Mouse (Mus musculus) midbrain, postnatal 0 days (tissue): Measurements from ENCODE around the gene Adgrg5. TPM values are rescaled to one million over a fixed set of nuclear protein-coding genes. Genes with fewer than 3 reads are reported as not detected.

ENCODE experiments used
- ATAC-seq: fragments of 200-750 bp; cut with Nextera tagmentation; 2 replicates; pipeline ENCODE4 v1.8.0; 2017; ENCODE audit warnings: moderate number of reproducible peaks, mild to moderate bottlenecking, moderate TSS enrichment, moderate library complexity; ENCODE audit not compliant: low FRiP score
- DNase-seq: peaks from one replicate; pipeline ENCODE4 v3.0.0-alpha.2; 2015; ENCODE audit warnings: low spot score
- H3K27ac ChIP-seq: fragments of 300-500 bp; sonication (generic); 2 replicates; pipeline ENCODE4 v1.5.1; 2014; ENCODE audit warnings: low read depth, mild to moderate bottlenecking, low read length, mixed read lengths
- H3K27me3 ChIP-seq: fragments of 300-500 bp; sonication (generic); 2 replicates; pipeline ENCODE4 v1.6.1; 2014; ENCODE audit warnings: low read length, control low read depth, mixed read lengths; ENCODE audit not compliant: insufficient read depth
- H3K36me3 ChIP-seq: fragments of 300-500 bp; sonication (generic); 2 replicates; pipeline ENCODE4 v1.6.1; 2014; ENCODE audit warnings: low read length, control low read depth, mixed read lengths; ENCODE audit not compliant: insufficient read depth
- H3K4me1 ChIP-seq: fragments of 300-500 bp; sonication (generic); 2 replicates; pipeline ENCODE4 v1.6.1; 2014; ENCODE audit warnings: mild to moderate bottlenecking, control low read depth, antibody characterized with exemption, low read length, mixed read lengths; ENCODE audit not compliant: insufficient read depth
- H3K4me2 ChIP-seq: fragments of 300-500 bp; sonication (generic); 2 replicates; pipeline ENCODE4 v1.6.1; 2014; ENCODE audit warnings: low read depth, mild to moderate bottlenecking, low read length, mixed read lengths; ENCODE audit not compliant: poor library complexity, severe bottlenecking
- H3K4me3 ChIP-seq: fragments of 300-500 bp; sonication (generic); 2 replicates; pipeline ENCODE4 v1.5.1; 2014; ENCODE audit warnings: low read depth, mild to moderate bottlenecking, low read length, moderate library complexity
- H3K9ac ChIP-seq: fragments of 300-500 bp; sonication (generic); replicated peaks from 2 replicates; pipeline ENCODE4 v1.6.1; 2014; ENCODE audit warnings: mild to moderate bottlenecking, low read length, moderate library complexity, mixed read lengths; ENCODE audit not compliant: poor library complexity, severe bottlenecking
- H3K9me3 ChIP-seq: fragments of 300-500 bp; sonication (generic); 2 replicates; pipeline ENCODE4 v1.6.1; 2016; ENCODE audit warnings: low read length, control low read depth
- CTCF ChIP-seq: IDR thresholded peaks from 2 replicates; pipeline ENCODE4 v1.5.1; 2016; ENCODE audit warnings: antibody characterized with exemption, mild to moderate bottlenecking
- WGBS: fragments of 180-500 bp; shearing (Covaris S2); extraction: QIAGEN DNeasy Blood & Tissue Kit; methylation state at CpG from one replicate; pipeline ENCODE4 v1.1.7; 2014; 5-methylcytosine and 5-hydroxymethylcytosine counted together
- polyA plus RNA-seq: library from polyadenylated mRNA; unstranded; fragments of >200 nt; fragmentation: Nextera tagmentation; extraction: Ambion mirVana; gene quantifications from 2 replicates; pipeline ENCODE4 v1.2.1, GENCODE M21; 2015
- total RNA-seq: library from RNA; depleted of rRNA; stranded (reverse); fragments of >200 nt; gene quantifications from 2 replicates; pipeline ENCODE4 v1.2.3, GENCODE M21; 2014

The Adgrg5 gene
- total and polyA plus RNA-seq, 2 experiments from 2014 or later = 0.17 TPM; not detected in 1

GRCm38 (mm10) chr8:94914701-94915101, 8.8 kb upstream of the Adgrg5 start:
- no peak overlapping the region for H3K27ac ChIP-seq
- H3K4me2 ChIP-seq = no peak overlapping the region
- no peaks in the 10 kb centered on the region for H3K9me3 ChIP-seq
- 45% methylated on average over 3 of the region's 3 CpGs for WGBS
- no peaks in the 10 kb centered on the region for H3K36me3 ChIP-seq
- peaks cover 40% of the 10 kb centered on the region for H3K27me3 ChIP-seq
- DNase-seq (peak; percentile 77), ATAC-seq (no peak)
- no peak for TF ChIP-seq CTCF
- no peak overlapping the region for H3K9ac ChIP-seq
- no peak overlapping the region for H3K4me3 ChIP-seq
- H3K4me1 ChIP-seq = peaks cover 8% of the 10 kb centered on the region

DNA sequence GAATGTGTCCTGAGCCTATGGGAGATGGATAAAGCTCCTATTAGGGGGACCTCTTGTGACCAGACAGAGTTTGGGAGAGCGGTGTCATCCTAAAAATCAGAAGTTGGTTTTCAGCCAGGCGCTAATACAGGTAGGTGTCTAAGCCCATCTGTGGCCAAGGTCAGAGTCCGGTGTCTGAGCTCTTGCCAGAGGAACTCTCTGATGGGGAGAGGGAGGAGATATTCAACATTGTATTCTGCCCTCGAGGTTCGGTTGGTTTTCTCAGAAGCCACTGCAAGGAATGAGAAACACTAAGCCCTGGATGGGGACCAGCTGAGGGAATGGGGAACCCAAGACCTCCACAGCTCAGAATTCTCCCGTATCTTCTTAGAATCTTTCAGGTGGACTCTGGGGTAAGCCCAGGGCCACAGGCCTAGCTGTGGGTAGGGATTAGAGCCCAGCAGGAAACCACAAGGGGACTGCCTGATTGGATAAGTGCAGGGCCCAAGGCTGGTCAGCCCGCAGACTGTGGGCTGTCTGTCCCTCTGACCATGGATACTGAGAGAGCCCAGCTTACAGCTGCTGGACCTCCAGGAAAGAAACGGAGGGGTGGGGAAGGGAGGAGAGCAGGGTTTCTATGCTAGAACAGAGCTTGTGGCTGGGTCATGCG, 7.1 kb upstream of the Adgrg5 start:
- Histone ChIP-seq H3K36me3 (no peaks in the 10 kb centered on the region), H3K4me1 (peaks cover 8% of the 10 kb centered on the region), H3K27ac (no peak overlapping the region), H3K9ac (no peak overlapping the region), H3K4me3 (peak overlapping the region; percentile 53; the same call in 1 of the 2 replicates), H3K4me2 (peak overlapping the region; percentile 80; the same call in 1 of the 2 replicates), H3K27me3 (peaks cover 40% of the 10 kb centered on the region), H3K9me3 (no peaks in the 10 kb centered on the region)
- no peak for DNase-seq
- 47% methylated on average over 9 of the region's 9 CpGs for WGBS
- no peak for TF ChIP-seq CTCF
- no peak for ATAC-seq

DNA sequence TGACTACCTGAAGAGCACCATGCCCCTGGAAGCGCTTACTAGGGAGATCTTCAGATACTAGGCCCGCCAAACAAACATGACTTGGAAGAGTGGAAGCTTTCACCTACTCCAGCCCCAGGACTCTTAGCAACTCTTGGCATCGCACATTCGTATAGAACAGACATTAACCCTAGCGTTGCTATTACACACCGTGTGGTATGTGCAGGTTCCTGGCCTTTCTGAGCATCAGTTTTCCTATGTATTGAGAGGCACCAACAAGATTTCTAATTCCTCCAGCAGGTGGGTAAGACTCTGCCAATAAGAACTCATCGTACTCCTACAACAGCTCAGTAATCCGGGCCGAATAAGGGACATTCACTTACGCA, 6.6 kb upstream of the Adgrg5 start:
- Histone ChIP-seq H3K9ac (peak overlapping the region; percentile 48; the same call in 1 of the 2 replicates), H3K27ac (no peak overlapping the region), H3K9me3 (no peaks in the 10 kb centered on the region), H3K27me3 (peaks cover 40% of the 10 kb centered on the region), H3K36me3 (no peaks in the 10 kb centered on the region), H3K4me2 (peak overlapping the region; percentile 80), H3K4me1 (peaks cover 8% of the 10 kb centered on the region), H3K4me3 (peak overlapping the region; percentile 53)
- DNase-seq (no peak), ATAC-seq (no peak)
- WGBS = 8% methylated on average over 10 of the region's 10 CpGs
- no peak for TF ChIP-seq CTCF

- no peak overlapping the region for H3K27ac ChIP-seq
- H3K36me3 ChIP-seq = no peaks in the 10 kb centered on the region
- 1% methylated on average over 23 of the region's 27 CpGs for WGBS
- H3K4me2 ChIP-seq = peak overlapping the region; percentile 80
- H3K4me3 ChIP-seq = peak overlapping the region; percentile 53
- ATAC-seq = peak; percentile 93
- TF ChIP-seq CTCF = peak; percentile 70
- no peaks in the 10 kb centered on the region for H3K9me3 ChIP-seq
- DNase-seq = peak; percentile 92
- H3K4me1 ChIP-seq = peaks cover 8% of the 10 kb centered on the region
- H3K27me3 ChIP-seq = peaks cover 38% of the 10 kb centered on the region
- peak overlapping the region; percentile 48 for H3K9ac ChIP-seq
Observed at GRCm38 (mm10) chr8:94917352-94917751, 6.1 kb upstream of the Adgrg5 start.

- ATAC-seq = no peak
- TF ChIP-seq CTCF = no peak
- DNase-seq = no peak
- peak within 1 kb of the TSS; percentile 80 for H3K4me2 ChIP-seq
- no peaks in the 10 kb centered on the region for H3K36me3 ChIP-seq
- no peak within 1 kb of the TSS for H3K27ac ChIP-seq
- H3K4me3 ChIP-seq = peak within 1 kb of the TSS; percentile 53
- 3% methylated on average over 38 of the region's 51 CpGs for WGBS
- peaks cover 33% of the 10 kb centered on the region for H3K27me3 ChIP-seq
- no peaks in the 10 kb centered on the region for H3K9me3 ChIP-seq
- H3K9ac ChIP-seq = peak within 1 kb of the TSS; percentile 48
- H3K4me1 ChIP-seq = peaks cover 8% of the 10 kb centered on the region
Observed at GRCm38 (mm10) chr8:94917851-94918495, 5.5 kb upstream of the Adgrg5 start, which contains the start of gene Ccdc102a. TSS of gene Ccdc102a (minus strand) at chr8:94918098.

DNA sequence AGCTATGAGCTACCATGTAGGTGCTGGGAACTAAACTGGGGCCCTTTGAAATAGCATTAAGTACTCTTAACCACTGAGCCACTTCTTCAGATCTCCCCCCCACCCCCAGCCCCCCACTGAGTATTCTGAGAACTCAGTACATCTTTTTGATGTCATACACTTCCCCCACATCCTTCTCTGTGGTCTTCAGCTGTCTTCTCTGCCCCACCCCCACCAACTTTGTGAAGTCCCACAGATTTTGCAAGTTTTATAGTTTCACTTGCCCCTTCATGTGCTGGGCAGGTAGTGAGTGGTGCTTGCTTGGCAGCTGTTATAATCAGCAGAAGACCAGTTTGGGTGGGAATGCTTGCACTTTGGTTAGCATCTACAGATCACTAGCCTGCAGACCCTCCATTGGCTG, 4.2 kb upstream of the Adgrg5 start:
- DNase-seq (no peak), ATAC-seq (no peak)
- TF ChIP-seq CTCF = no peak
- Histone ChIP-seq H3K4me2 (no peak overlapping the region), H3K27ac (no peak overlapping the region), H3K4me1 (peaks cover 8% of the 10 kb centered on the region), H3K9ac (no peak overlapping the region), H3K4me3 (no peak overlapping the region), H3K9me3 (no peaks in the 10 kb centered on the region), H3K36me3 (no peaks in the 10 kb centered on the region), H3K27me3 (peaks cover 22% of the 10 kb centered on the region)
